ENCODE assay signal across 17 mouse cellular contexts in the genomic region with DNA sequence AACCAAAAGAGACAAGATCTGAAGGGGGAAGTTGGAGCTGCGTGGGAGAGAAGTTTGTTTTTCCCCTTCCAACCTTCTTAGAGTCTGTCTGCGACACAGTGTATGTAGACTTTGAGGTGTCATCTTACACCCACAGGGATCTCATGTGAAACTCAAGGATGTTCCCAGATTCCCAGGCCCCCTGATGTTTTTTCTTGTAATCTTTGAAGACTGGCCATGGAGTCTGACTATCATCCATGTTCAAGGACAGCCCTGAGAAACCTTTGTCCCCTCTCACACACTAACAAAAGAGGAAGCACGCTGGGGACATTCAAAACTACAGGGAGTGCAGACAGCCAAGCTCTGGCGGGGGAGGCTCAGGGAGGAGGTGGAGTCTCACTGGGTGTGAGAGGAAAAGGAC. TPM values are rescaled to one million over a fixed set of nuclear protein-coding genes. Genes with fewer than 3 reads are reported as not detected.
DNase-seq lines count a peak whose midpoint lies in the region; ATAC-seq lines count a peak whose summit lies in the region.
"Had no signal": no experiment of that assay in that cellular context is flagged by ENCODE, and none has a peak within 500 bp of the region (broad histone marks: within the 10 kb centered on the region; RNA-seq: fewer than 3 reads in every experiment).

No protein-coding gene starts in this region.

- H3K79me2 ChIP-seq in macrophage (ENCODE audit: inconsistent target): no peaks in the 10 kb centered on the region

- no peak overlapping the region for H3K9ac ChIP-seq in kidney, embryonic 16.5 days (replicated peaks; ENCODE audit: low read length)
- no peak overlapping the region for H3K9ac ChIP-seq in midbrain, embryonic 16.5 days (ENCODE audit: low read depth, low read length)
- H3K9ac ChIP-seq: limb, embryonic 15.5 days; midbrain, embryonic 12.5 days; neural tube, embryonic 15.5 days had no signal

- 0 out of 2 replicates have a peak overlapping the region, but pooled peaks have one; percentile 8 for H3K27ac ChIP-seq in kidney, embryonic 16.5 days (ENCODE audit: low read length)
- H3K27ac ChIP-seq in brown adipose tissue, adult 24 weeks (replicated peaks; ENCODE audit: low read depth, low read length): peak overlapping the region; percentile 50; the same call in 1 of the 2 replicates
- H3K27ac ChIP-seq in macrophage: peak overlapping the region; percentile 43
- no peak overlapping the region for H3K27ac ChIP-seq in midbrain, embryonic 16.5 days (ENCODE audit: low read length)
- H3K27ac ChIP-seq: limb, embryonic 15.5 days; midbrain, embryonic 12.5 days; neural tube, embryonic 15.5 days had no signal

- no peaks in the 10 kb centered on the region for H3K36me3 ChIP-seq in kidney, embryonic 16.5 days (ENCODE audit: insufficient read depth, low read length)
- H3K36me3 ChIP-seq in macrophage (ENCODE audit: inconsistent target): no peaks in the 10 kb centered on the region
- H3K36me3 ChIP-seq in midbrain, embryonic 16.5 days (ENCODE audit: control insufficient read depth, insufficient read depth, low read length): no peaks in the 10 kb centered on the region
- H3K36me3 ChIP-seq: heart, embryonic 10.5 days; limb, embryonic 15.5 days; midbrain, embryonic 12.5 days; neural tube, embryonic 15.5 days had no signal

- ATAC-seq in kidney, embryonic 16.5 days (ENCODE audit: low FRiP score, low TSS enrichment): peak; percentile 61; the same call in 1 of the 2 replicates
- ATAC-seq in midbrain, embryonic 16.5 days: no peak

- H3K4me1 ChIP-seq in kidney, embryonic 16.5 days (ENCODE audit: insufficient read depth, low read length): peaks cover 7% of the 10 kb centered on the region; the same call in 1 of the 2 replicates
- H3K4me1 ChIP-seq in brown adipose tissue, adult 24 weeks (ENCODE audit: control insufficient read depth, insufficient read depth, insufficient read length, low read length): no peaks in the 10 kb centered on the region
- no peaks in the 10 kb centered on the region for H3K4me1 ChIP-seq in midbrain, embryonic 16.5 days (ENCODE audit: control insufficient read depth, insufficient read depth, low read length)
- H3K4me1 ChIP-seq: heart, embryonic 10.5 days; limb, embryonic 15.5 days; midbrain, embryonic 12.5 days; neural tube, embryonic 15.5 days had no signal

- no peaks in the 10 kb centered on the region for H3K27me3 ChIP-seq in kidney, embryonic 16.5 days (ENCODE audit: insufficient read depth, low read length)
- H3K27me3 ChIP-seq in midbrain, embryonic 16.5 days (ENCODE audit: control insufficient read depth, insufficient read depth, low read depth, low read length): no peaks in the 10 kb centered on the region
- H3K27me3 ChIP-seq: limb, embryonic 15.5 days; midbrain, embryonic 12.5 days; neural tube, embryonic 15.5 days had no signal

- H3K4me3 ChIP-seq in kidney, embryonic 16.5 days (ENCODE audit: low read length): no peak overlapping the region
- no peak overlapping the region for H3K4me3 ChIP-seq in brown adipose tissue, adult 24 weeks (ENCODE audit: insufficient read depth, low read depth, low read length)
- no peak overlapping the region for H3K4me3 ChIP-seq in macrophage (ENCODE audit: inconsistent target)
- no peak overlapping the region for H3K4me3 ChIP-seq in midbrain, embryonic 16.5 days (ENCODE audit: low read depth, low read length)
- H3K4me3 ChIP-seq: heart, embryonic 10.5 days; limb, embryonic 15.5 days; midbrain, embryonic 12.5 days; neural tube, embryonic 15.5 days had no signal

- H3K4me2 ChIP-seq in kidney, embryonic 16.5 days (replicated peaks; ENCODE audit: low read depth, low read length): no peak overlapping the region
- H3K4me2 ChIP-seq in midbrain, embryonic 16.5 days (ENCODE audit: low read length): no peak overlapping the region
- H3K4me2 ChIP-seq: limb, embryonic 15.5 days; midbrain, embryonic 12.5 days; neural tube, embryonic 15.5 days had no signal

- H3K9me3 ChIP-seq in kidney, embryonic 16.5 days (ENCODE audit: low read length): no peaks in the 10 kb centered on the region
- H3K9me3 ChIP-seq in midbrain, embryonic 16.5 days (replicated peaks; ENCODE audit: control insufficient read depth, low read length, poor library complexity, severe bottlenecking): no peaks in the 10 kb centered on the region
- H3K9me3 ChIP-seq: heart, embryonic 10.5 days; limb, embryonic 15.5 days; midbrain, embryonic 12.5 days; neural tube, embryonic 15.5 days had no signal

- WGBS in kidney, embryonic 16.5 days: 13% methylated on average over 4 of the region's 4 CpGs
- WGBS in macrophage (ENCODE audit: missing documents): 0% methylated on average over 4 of the region's 4 CpGs
- WGBS in midbrain, embryonic 16.5 days: 17% methylated on average over 4 of the region's 4 CpGs

- DNase-seq in kidney, postnatal 36 days: no peak
- DNase-seq in A20 (ENCODE audit: low read depth, low spot score): peak; percentile 40
- no peak for DNase-seq in layer of hippocampus, postnatal 36 days
- no peak for DNase-seq in left cerebral cortex, adult 11 months (ENCODE audit: low spot score)
- DNase-seq: adrenal gland, adult 8-10 months; kidney, adult 11 months; spleen, adult 18-20 months; thymus, adult 18-20 months had no signal

RNA-seq across cellular contexts. Expression of a gene that starts 46.8 kb away (rescaled TPM):
- polyA plus RNA-seq in kidney, embryonic 16.5 days (2015; fragmentation: Nextera tagmentation; extraction: Ambion mirVana): 49.8 and 52.5 TPM in 2 replicates
- polyA plus RNA-seq in brown adipose tissue, adult 24 weeks (2012; ENCODE audit: insufficient read depth, insufficient read length, missing spikeins): 7.2 and 17.2 TPM in 2 replicates
- 10 to 100 TPM in 23 of 26 experiments, 1 to 10 TPM in 3; 7.2 to 37.6 (median 16.3) TPM for total RNA-seq in macrophage (2018; cell fraction: chromatin; rRNA removed)
- 10 to 100 TPM; 12.0 to 23.6 (median 18.2) TPM for total RNA-seq in macrophage (2018; cell fraction: cytosol; rRNA removed)
- total RNA-seq in macrophage (2018; cell fraction: nucleus; rRNA removed): 10 to 100 TPM in 21 of 26 experiments, 1 to 10 TPM in 5; 8.0 to 21.3 (median 12.3) TPM
- polyA plus RNA-seq in macrophage (2018): 17.4 to 24.0 TPM (median 22.1 TPM) in 3 replicates
- total RNA-seq in layer of hippocampus, postnatal 36 days (2021): 10 to 100 TPM; 10.4 to 13.0 TPM
- polyA plus RNA-seq in midbrain, embryonic 16.5 days (2015; fragmentation: Nextera tagmentation; extraction: Ambion mirVana): 27.4 and 32.0 TPM in 2 replicates

RNA-seq across cellular contexts. Expression of a gene that starts 47.3 kb away (rescaled TPM):
- polyA plus RNA-seq in kidney, embryonic 16.5 days (2015; fragmentation: Nextera tagmentation; extraction: Ambion mirVana): 5.3 and 5.4 TPM in 2 replicates
- not detected in 2 replicates for polyA plus RNA-seq in brown adipose tissue, adult 24 weeks (2012; ENCODE audit: insufficient read depth, insufficient read length, missing spikeins)
- total RNA-seq in macrophage (2018; cell fraction: chromatin; rRNA removed): not detected
- total RNA-seq in macrophage (2018; cell fraction: cytosol; rRNA removed): not detected
- total RNA-seq in macrophage (2018; cell fraction: nucleus; rRNA removed): not detected
- polyA plus RNA-seq in macrophage (2018): not detected in 3 replicates
- 1 to 10 TPM; 5.5 to 6.2 TPM for total RNA-seq in layer of hippocampus, postnatal 36 days (2021)
- polyA plus RNA-seq in midbrain, embryonic 16.5 days (2015; fragmentation: Nextera tagmentation; extraction: Ambion mirVana): 16.3 and 18.9 TPM in 2 replicates
- polyA plus RNA-seq: C2C12 had no signal
